Mouse (Mus musculus) olfactory bulb, adult 2 months (tissue): ENCODE data around the gene Ank3. TPM values are rescaled to one million over a fixed set of nuclear protein-coding genes. Genes with fewer than 3 reads are reported as not detected.

ENCODE experiments used
- H3K27ac ChIP-seq: fragments of 200-500 bp; 2 replicates; pipeline ENCODE4 v1.5.1; 2012; ENCODE audit warnings: low read depth, low read length; ENCODE audit not compliant: insufficient read depth
- H3K4me1 ChIP-seq: fragments of 200-500 bp; 2 replicates; pipeline ENCODE4 v1.6.1; 2012; ENCODE audit warnings: low read length; ENCODE audit not compliant: control insufficient read depth, insufficient read depth
- H3K4me3 ChIP-seq: fragments of 200-500 bp; 2 replicates; pipeline ENCODE4 v1.5.1; 2012; ENCODE audit warnings: mild to moderate bottlenecking, low read depth, low read length, moderate library complexity; ENCODE audit not compliant: insufficient read depth
- CTCF ChIP-seq: fragments of 200-500 bp; IDR thresholded peaks from 2 replicates; pipeline ENCODE4 v1.5.1; 2012; ENCODE audit warnings: low read depth, mild to moderate bottlenecking, low read length, moderate library complexity; ENCODE audit not compliant: insufficient read depth
- POLR2A ChIP-seq: fragments of 200-500 bp; IDR thresholded peaks from 2 replicates; pipeline ENCODE4 v1.6.1; 2012; ENCODE audit warnings: mild to moderate bottlenecking, low read depth, low read length, moderate library complexity; ENCODE audit not compliant: insufficient read depth
- WGBS: fragments of 180-500 bp; shearing (Covaris S2); methylation state at CpG from one replicate; pipeline ENCODE4 v1.1.7; 2018; 5-methylcytosine and 5-hydroxymethylcytosine counted together
- polyA plus RNA-seq: library from polyadenylated mRNA; stranded (reverse); fragments of >200 nt; gene quantifications from 2 replicates; pipeline ENCODE4 v1.2.4, GENCODE M21; 2012; ENCODE audit warnings: low replicate concordance; ENCODE audit not compliant: missing spikeins, insufficient read depth, insufficient read length

Gene Ank3
- polyA plus RNA-seq, 1 experiment: 212 TPM

DNA sequence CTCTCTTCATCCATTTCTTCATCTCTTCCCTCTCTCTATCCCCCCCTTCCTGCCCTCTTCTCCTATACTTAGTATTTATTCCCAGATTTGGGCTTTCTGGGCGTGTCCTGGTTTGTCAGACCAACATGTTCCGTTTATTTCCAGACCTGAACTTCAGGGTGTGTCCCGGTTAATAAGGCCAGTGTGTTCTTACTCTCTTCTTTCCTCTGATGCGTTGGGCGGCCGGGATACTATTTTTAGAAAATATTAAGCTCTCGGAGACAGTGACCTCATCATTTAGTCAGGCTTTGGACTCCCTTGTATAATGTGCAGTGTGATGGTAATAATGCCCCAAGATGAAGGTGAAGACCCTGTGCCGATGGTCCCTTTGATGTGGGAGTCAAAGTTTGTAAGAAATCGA lies 546.3 kb downstream of the Ank3 start:
- Histone ChIP-seq H3K4me1 (peaks cover 14% of the 10 kb centered on the region), H3K4me3 (no peak overlapping the region), H3K27ac (no peak overlapping the region)
- TF ChIP-seq POLR2A (no peak), CTCF (no peak)
- WGBS: 65% methylated on average over 9 of the region's 9 CpGs

DNA sequence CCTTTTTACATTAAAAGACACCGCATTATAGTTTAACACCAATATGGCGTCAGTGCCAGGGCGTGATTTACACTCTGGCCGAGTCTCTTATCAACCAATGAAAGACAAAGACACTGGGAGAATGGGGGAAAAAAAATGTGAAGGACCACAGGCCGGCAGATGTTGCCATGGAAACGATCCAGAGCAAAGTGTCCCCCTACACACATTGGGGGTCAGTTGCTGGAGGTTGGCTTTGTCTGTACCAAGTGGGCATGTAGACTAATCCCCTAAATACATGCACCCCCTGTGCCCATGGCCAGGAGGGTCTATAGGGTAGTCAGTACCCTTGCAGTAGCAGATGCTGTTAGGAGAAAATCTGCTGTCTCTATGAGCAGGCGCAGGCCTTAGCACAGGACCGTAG lies 547.3 kb downstream of the Ank3 start:
- H3K4me1 ChIP-seq: peaks cover 14% of the 10 kb centered on the region
- TF ChIP-seq CTCF: no peak
- TF ChIP-seq POLR2A: no peak
- H3K4me3 ChIP-seq: no peak overlapping the region
- 71% methylated on average over 8 of the region's 8 CpGs for WGBS
- no peak overlapping the region for H3K27ac ChIP-seq

DNA sequence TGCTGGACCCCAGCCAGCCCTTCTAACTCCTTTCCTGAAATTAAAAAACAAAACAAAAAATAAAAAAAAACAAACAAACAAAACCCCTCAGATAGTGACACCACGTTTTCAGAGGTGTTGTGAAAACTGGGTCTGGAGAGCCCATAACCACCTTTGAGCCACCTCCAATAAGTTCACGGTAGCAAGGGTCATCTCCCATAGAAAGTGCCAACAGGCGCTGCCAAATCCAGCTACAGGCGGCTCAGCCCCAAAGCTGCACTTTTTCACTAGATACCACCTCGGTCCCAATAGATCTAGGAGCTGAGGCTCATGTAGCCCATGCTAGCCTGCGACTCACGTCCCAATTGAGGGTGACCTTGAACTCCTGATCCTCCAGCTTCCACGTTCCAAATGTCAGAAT lies 547.7 kb downstream of the Ank3 start:
- no peak overlapping the region for H3K27ac ChIP-seq
- no peak overlapping the region for H3K4me3 ChIP-seq
- peaks cover 14% of the 10 kb centered on the region for H3K4me1 ChIP-seq
- 80% methylated on average over 8 of the region's 8 CpGs for WGBS
- TF ChIP-seq CTCF (no peak), POLR2A (no peak)

DNA sequence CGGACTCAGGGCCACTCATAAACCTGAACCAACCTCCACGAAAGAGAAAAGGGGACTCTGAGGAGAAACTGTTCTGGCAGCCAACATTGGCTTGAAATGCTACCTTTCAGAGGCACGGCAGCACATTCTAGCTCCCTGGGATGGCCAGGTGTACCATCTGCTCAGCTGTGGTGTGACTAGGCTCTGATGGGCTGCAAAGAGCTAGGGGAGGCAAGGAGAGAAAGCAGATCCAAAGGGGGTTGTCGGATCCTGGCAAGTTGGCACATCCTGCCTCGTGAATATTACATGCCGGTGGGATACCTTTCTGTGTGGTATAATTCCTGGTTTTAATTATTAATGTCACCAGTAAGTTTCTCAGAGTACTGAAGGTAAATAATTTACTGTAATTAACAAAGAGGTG lies 548.5 kb downstream of the Ank3 start:
- 0 out of 2 replicates have a peak overlapping the region, but pooled peaks have one; percentile 45 for H3K27ac ChIP-seq
- WGBS: 62% methylated on average over 6 of the region's 6 CpGs
- TF ChIP-seq CTCF (no peak), POLR2A (no peak)

DNA sequence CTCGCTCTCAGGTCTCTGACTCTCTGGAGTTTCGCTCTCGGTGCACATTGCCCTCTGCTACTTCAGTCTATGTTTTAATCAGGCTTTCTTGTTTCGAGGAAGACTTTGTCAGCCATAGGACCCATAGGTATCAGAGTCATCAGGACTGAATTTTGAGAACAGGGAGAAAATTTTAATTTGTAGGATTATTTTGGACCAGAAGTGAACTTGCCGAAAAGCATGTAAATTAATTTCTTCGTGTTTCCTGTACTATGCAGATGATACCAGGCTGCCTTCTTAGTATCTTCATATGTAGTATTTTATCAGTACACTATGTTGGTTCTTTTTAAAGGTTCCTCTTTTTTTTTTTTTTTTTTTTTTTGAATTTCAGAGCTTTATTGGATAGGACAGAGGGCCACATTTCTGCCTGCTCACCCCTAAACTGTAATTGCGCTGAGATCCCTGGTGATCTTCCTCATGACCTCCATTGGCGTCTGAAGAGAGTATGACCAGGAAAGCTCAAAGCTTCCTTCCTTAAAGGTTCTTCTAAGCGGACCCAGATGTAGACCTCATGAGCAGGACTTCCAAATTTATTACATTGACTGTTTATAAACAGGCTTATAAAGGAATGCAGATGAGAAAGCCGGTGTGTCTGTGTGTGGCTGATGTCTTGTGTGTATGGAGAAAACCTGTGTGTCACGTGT lies 551.8 kb downstream of the Ank3 start:
- no peak overlapping the region for H3K27ac ChIP-seq
- H3K4me1 ChIP-seq: peaks cover 9% of the 10 kb centered on the region
- no peak overlapping the region for H3K4me3 ChIP-seq
- WGBS: 96% methylated on average over 11 of the region's 11 CpGs
- TF ChIP-seq CTCF (no peak), POLR2A (no peak)

More for the DNA sequence above, 548.5 kb downstream of the Ank3 start:
- H3K4me3 ChIP-seq: no peak overlapping the region
- peaks cover 14% of the 10 kb centered on the region for H3K4me1 ChIP-seq

- TF ChIP-seq CTCF: no peak
- no peak for TF ChIP-seq POLR2A
- H3K4me1 ChIP-seq: peaks cover 11% of the 10 kb centered on the region
- H3K4me3 ChIP-seq: no peak overlapping the region
- WGBS: 82% methylated on average over 9 of the region's 9 CpGs
- H3K27ac ChIP-seq: no peak overlapping the region
Observed at GRCm38 (mm10) chr10:69950919-69951236, 552.3 kb downstream of the Ank3 start.

DNA sequence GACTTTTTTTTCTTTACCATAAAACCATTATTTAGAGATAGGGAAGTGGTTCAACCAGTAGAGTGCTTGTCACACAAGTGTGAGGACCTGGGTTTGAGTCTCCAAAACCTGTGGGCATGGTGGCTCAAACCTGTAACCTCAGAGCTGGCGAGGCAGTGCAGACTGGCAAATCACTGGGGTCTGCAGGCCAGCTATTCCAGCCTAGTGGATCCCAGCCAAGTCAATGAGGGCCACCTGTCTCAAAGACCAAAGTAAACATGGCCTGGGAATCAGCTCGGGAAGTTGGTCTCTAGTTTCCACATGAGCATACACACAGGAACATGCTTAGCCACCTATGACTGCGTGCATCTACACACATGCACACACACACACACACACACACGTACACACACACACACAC lies 552.9 kb downstream of the Ank3 start:
- Histone ChIP-seq H3K4me3 (no peak overlapping the region), H3K4me1 (peaks cover 15% of the 10 kb centered on the region), H3K27ac (no peak overlapping the region)
- WGBS: 82% methylated on average over 4 of the region's 4 CpGs
- TF ChIP-seq CTCF (no peak), POLR2A (no peak)

DNA sequence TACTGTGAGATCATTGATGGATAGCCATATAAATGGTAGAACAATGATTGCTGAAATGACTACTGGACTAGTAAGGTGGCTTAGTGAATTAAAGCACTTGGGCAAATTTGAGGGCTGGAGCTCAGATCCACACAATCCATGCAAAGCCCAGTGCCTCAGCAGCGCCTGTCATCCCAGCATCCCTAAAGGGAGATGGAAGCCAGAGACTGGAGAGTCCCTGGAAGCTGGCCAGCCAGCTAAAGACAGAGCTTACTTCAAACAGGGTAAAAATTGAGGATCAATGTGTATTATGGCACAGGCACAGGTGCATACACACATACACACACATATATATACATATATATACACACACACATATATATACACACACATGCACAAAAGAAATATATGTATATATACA lies 553.7 kb downstream of the Ank3 start:
- H3K4me1 ChIP-seq: peaks cover 11% of the 10 kb centered on the region
- TF ChIP-seq CTCF (no peak), POLR2A (no peak)
- no peak overlapping the region for H3K4me3 ChIP-seq
- WGBS: 83% methylated on average over 1 of the region's 1 CpGs
- no peak overlapping the region for H3K27ac ChIP-seq

DNA sequence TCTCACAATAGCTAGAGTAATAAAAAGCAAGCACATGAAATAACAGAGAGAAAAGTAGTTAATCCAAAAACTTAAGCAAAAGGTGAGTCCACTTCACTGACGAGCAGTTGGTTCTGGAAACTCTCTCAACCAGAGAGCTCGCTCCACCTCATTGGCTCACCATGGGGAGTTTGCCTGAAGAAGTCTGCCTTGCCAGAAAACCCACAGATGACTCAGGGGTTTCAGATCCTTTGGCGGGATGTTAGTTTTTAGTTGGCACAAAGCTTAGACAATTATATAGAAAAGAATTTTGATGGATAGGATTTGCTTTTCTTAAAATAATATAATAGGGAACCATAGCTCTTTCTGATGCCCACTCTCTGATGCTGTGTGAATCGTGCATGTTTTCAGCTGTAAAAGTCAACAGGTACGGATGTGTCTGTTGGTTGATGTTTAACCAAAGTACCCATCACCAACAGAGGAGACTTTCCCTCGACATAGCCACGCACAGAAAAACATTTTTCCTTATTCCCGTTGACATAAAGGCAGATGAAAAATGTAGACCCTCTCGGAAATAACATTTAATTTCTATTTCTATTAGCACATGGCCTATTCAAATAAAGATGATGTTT lies 556.2 kb downstream of the Ank3 start:
- TF ChIP-seq POLR2A (no peak), CTCF (no peak)
- WGBS: 87% methylated on average over 9 of the region's 9 CpGs

GRCm38 (mm10) chr10:69962226-69962625 lies 563.7 kb downstream of the Ank3 start:
- Histone ChIP-seq H3K27ac (no peak overlapping the region), H3K4me3 (no peak overlapping the region), H3K4me1 (no peaks in the 10 kb centered on the region; the same call in 1 of the 2 replicates)
- TF ChIP-seq POLR2A (no peak), CTCF (no peak)
- 89% methylated on average over 7 of the region's 7 CpGs for WGBS

More for the DNA sequence above, 556.2 kb downstream of the Ank3 start:
- Histone ChIP-seq H3K27ac (no peak overlapping the region), H3K4me3 (no peak overlapping the region), H3K4me1 (peaks cover 9% of the 10 kb centered on the region)
